Mouse (Mus musculus): ENCODE data around the gene Prx.

The Prx gene

DNA sequence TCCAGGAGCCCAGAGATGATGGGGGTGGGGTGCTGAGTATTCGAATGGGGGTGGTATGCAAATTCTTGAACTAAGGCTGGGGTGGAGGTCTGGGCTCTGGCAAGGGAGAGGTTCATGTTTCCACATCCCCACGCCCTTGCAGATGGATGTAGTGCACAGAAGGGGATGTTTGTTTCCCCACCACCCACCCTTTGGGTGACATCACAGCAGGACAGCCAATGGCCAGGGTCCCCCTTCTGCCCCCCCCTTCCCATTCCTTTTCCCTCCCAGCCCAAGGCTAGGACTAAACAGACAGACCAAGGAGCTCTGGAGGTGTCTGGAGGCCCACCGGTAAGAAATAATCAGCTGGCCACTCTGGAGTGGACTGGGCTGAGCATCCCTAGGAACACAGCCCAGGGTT, at the start of gene Prx:
Gene Prx (plus strand): TSS at position 289 of the 400 bp plus-strand sequence.
- no peak for DNase-seq (ENCODE audit: low spot score)

DNA sequence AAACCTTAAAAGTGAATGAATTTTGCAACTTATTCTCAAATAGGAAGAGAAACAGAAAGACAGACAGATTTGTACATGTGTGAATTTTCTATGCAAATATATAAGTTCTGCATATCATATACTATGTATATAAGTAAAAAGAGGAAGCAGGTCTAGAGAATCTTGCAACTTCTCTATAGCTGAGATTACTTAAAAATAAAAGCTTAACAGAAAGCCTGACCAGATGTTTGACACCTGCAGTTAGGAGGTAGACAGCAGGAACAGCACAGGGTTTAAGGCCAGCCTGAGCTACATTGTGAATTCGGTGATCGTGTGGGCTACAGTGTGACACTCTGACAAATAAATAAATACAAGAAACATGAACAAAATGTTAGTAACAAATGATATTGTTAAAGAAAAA, 47.8 kb upstream of the Prx start:
- DNase-seq (ENCODE audit: low spot score): no peak

DNA sequence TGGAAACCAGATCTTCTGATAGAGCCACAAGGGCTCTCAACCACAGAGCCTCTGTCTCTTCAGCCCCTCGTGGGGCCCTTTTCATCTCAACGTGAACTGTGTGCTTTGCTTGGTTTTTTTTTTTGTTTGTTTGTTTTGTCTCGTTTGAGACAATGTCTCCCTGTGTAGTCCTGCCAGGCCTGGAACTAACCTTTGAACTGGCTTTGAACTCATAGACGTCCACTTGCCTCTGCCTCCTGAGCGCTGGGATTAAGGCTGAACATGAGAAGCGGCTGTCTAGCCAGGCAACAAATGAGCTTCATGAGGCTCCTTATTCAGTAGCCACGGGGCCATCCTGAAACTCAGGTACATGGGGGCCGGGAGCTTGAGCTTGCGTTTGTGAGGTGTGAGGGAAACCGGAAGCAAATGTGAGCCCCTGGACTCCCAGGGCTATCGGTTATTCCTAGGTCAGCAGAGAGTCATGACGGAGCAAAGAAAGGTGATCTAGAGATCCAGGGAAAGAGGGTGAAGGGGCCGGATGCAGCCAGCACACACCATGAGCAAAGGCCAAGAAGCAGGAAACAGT, 46.8 kb upstream of the Prx start:
- DNase-seq (ENCODE audit: low spot score): no peak

DNA sequence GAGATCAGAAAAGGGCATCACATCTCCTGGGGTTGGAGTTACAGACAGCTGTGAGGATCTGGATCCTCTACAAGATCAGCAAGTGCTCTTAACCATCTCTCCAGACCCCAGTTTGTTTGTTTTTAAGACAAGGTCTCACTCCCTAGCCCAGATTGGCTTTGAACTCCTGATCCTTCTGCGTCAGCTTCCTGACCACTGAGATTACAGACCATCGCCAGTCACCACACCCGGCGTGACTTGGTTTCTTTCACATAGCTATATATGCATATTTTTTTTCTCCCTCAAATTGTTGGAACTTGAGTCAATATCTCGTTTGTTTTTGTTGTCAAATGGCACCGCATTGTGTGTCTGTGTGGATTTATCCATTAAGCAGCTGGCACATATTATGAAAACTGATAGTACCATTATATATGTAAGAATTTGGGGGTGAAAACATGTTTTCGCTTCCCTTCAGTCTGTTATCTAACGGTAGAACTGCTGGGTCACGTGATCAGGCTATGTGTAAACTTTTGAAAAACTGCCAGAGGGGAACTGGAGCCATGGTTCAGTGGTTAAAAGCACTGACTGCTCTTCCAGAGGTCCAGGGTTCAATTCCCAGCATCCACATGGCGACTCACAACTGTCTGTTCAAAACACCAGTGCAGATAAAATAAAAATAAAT, 44.5 kb upstream of the Prx start:
- DNase-seq (ENCODE audit: low spot score): no peak

GRCm38 (mm10) chr7:27455273-27455672, 43.9 kb upstream of the Prx start:
- DNase-seq (ENCODE audit: low spot score): no peak

- DNase-seq (ENCODE audit: low spot score): no peak
These were observed 40.5 kb upstream of the Prx start for GRCm38 (mm10) chr7:27458614-27459013.

DNA sequence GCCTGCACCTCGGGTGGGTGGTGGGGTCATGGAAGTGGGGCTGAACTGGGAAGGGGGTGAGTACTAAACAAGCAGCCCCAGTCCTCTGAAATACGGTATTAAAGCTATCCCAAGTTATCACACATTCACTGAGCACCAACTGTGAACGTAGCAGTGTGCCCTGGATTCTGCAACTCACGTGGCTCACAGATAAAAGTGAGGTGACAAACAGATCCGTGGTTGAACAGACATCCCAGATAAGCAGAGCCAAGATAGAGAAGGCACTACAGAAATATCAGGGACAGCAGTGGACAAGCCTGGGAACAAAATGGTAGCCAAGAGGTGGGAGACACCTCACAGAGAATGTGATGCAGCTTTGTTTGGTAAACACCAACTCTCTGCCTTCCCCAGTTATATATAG, 39.5 kb upstream of the Prx start:
- DNase-seq (ENCODE audit: low spot score): no peak

GRCm38 (mm10) chr7:27460477-27460876, 38.6 kb upstream of the Prx start:
- DNase-seq (ENCODE audit: low spot score): no peak

DNA sequence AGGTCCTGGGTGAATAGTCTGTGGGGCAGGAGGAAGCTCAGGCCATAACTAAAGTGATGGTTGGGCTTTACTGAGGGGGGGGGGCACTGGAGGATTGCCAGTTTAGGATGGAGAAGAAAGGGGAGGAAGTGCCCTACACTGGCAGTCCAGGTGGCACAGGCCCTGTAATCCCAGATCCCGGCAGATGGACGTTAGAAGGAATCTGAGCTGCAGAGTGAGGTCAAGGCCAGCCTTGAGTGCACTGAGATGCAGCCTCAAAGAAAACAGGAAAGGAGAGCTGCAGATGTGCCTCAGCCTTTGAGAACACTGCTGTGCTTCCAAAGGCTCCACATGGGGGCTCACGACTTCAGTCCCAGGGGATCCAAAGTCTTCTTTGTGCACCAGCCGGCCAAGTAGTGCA, 31.5 kb upstream of the Prx start:
- no peak for DNase-seq (ENCODE audit: low spot score)

- no peak for DNase-seq (ENCODE audit: low spot score)
These were observed 27.6 kb upstream of the Prx start for GRCm38 (mm10) chr7:27471390-27472120.

- DNase-seq (ENCODE audit: low spot score): no peak
These were observed 26.5 kb upstream of the Prx start for GRCm38 (mm10) chr7:27472596-27472995.

- DNase-seq (ENCODE audit: low spot score): peak; percentile 96
These were observed 25.8 kb upstream of the Prx start, which contains the start of gene Sertad3 for GRCm38 (mm10) chr7:27473156-27473834. Sertad3 (plus strand) TSS chr7:27473768.

GRCm38 (mm10) chr7:27473835-27474489, 25.2 kb upstream of the Prx start:
- DNase-seq (ENCODE audit: low spot score): no peak

- peak; percentile 97 for DNase-seq (ENCODE audit: low spot score)
These were observed 24.6 kb upstream of the Prx start for GRCm38 (mm10) chr7:27474490-27474954.

GRCm38 (mm10) chr7:27475596-27475995, 23.5 kb upstream of the Prx start:
- no peak for DNase-seq (ENCODE audit: low spot score)

GRCm38 (mm10) chr7:27476098-27476635, 23.0 kb upstream of the Prx start:
- no peak for DNase-seq (ENCODE audit: low spot score)

GRCm38 (mm10) chr7:27478561-27478960, 20.6 kb upstream of the Prx start:
- no peak for DNase-seq (ENCODE audit: low spot score)

DNA sequence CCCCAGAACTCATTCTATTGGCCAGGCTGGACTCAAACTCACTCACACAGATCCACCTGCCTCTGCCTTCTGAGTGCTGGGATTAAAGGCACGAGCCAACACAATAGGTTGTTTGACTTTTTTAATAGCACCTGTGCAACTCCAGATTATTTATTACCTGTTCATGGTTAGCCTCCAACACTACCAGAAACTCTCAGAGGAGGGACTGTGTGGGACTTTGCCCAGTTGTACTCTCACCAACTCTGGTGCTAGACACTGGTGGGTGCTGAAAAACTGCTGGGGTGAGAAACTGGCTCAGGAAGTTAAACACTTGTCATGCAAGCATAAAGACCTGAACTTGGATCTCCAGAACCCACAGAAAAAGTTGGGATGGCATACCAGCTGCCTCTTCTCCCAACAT, 19.4 kb upstream of the Prx start:
- no peak for DNase-seq (ENCODE audit: low spot score)

GRCm38 (mm10) chr7:27480506-27480905, 18.6 kb upstream of the Prx start:
- no peak for DNase-seq (ENCODE audit: low spot score)

DNA sequence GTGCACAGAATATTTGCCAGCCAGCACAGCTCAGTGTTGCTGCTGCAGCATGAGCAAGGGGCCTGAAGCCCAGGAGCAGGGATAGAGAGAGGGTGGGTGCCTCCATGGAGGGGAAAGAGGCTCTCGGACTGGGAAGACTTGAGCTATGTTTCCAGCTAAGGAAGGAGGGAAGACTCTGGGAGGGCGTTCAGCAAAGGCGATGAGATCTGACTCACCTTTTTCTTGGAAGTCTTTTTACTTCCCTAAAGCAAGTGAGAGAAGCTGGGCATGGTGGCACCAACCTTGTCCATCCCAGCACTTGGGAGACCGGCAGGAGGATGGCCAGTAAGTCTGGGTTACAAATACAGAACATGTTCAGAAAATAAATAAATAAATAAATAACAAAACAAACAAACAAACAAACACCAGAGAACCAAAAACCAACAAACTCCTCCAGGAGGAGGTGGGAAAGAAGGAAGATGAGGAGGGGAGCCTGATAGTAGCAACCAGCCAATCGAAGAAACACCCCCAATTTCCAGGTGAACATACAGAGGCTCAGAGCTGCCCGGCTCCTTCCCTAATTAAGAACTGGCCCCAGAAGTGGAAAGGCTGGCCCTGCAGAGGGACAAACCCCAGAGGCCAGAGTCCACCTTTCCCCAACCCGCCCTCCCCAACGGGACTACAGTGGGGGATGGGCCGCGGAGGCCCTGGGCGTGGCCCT, 18.0 kb upstream of the Prx start:
- DNase-seq (ENCODE audit: low spot score): no peak

GRCm38 (mm10) chr7:27481627-27481969, 17.5 kb upstream of the Prx start:
- DNase-seq (ENCODE audit: low spot score): no peak
